Mouse (Mus musculus) spleen, adult 2 months (tissue): ENCODE data around the gene Erich4.

Experiments
- CTCF ChIP-seq: fragments of 200-500 bp; IDR thresholded peaks from 2 replicates; pipeline ENCODE4 v1.5.1; 2011; ENCODE audit warnings: mild to moderate bottlenecking, inconsistent platforms; ENCODE audit not compliant: insufficient read depth, insufficient read length, insufficient replicate concordance; ENCODE audit errors: extremely low read depth
- POLR2A ChIP-seq: fragments of 200-500 bp; IDR thresholded peaks from 2 replicates; pipeline ENCODE4 v1.6.1; 2011; ENCODE audit warnings: low read depth, low read length, inconsistent platforms

DNA sequence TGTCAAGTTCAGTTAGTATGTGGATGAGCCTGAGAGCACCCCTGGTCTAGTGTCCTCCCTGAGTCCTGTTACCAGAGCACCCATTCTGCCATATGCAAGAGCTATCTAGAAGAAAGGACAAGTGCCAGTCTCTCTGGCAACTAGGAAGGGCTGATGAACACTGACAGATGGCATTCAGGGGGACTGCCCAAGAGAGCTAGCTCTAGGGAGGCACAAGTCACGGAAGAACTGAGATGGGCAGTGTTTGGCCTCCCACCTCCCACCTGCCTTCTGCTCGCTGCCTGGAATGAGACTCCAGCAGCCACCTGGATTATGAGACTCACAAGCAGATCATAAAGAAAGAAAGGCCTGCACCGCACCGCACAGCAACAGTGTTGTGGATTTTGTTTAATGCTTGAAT, 24.1 kb upstream of the Erich4 start:
- TF ChIP-seq CTCF, result no peak
- no peak for TF ChIP-seq POLR2A
